Mouse (Mus musculus): Measurements from ENCODE around the gene Il9r.
A peak's percentile ranks its signal among the peaks of the same experiment; 100 is the strongest.
"Not testable (repeated sequence)": the region's sequence is repeated elsewhere in the genome, so short reads cannot be mapped to it uniquely, and the experiment has no call there.

The Il9r gene

DNA sequence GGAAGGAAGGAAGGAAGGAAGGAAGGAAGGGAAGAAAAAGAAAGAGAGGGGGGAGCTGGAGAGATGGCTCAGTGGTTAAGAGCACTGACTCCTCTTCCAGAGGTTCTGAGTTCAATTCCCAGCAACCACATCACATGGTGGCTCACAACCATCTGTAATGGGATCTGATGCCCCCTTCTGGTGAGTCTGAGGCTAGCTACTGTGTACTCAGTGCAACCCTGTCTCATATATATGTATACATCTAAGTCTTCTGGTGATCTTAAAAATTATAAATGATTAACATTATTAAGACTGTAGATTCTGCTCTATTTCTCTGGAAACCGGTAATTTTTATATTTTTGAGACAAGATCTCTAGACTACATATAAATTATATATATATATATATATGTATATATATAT lies 913 bp upstream of the Il9r start:
- DNase-seq (ENCODE audit: low read depth in 1 of 2, low spot score in 2 of 2): not testable (repeated sequence)

DNA sequence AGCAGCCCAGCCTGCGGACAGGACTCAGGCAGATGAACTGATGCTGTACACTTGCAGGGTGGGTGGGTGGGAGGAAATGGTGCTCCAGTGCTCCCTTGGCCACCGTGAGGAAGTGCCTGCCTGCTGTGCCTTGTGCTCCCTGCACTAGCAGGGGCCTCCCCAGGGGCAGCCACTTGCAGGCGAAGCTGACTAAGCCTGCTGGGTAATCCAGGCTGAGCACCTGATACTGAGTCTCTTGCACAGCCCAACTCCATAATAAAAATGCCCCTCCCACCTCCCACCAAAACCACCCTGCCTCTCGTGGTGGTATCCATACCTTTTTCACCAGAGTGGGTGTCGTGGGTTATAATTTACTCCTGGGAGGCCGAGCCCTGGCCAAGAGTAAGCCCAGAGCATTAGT lies 849 bp downstream of the Il9r start:
- DNase-seq (ENCODE audit: low read depth in 1 of 2, low spot score in 2 of 2): no peak

DNA sequence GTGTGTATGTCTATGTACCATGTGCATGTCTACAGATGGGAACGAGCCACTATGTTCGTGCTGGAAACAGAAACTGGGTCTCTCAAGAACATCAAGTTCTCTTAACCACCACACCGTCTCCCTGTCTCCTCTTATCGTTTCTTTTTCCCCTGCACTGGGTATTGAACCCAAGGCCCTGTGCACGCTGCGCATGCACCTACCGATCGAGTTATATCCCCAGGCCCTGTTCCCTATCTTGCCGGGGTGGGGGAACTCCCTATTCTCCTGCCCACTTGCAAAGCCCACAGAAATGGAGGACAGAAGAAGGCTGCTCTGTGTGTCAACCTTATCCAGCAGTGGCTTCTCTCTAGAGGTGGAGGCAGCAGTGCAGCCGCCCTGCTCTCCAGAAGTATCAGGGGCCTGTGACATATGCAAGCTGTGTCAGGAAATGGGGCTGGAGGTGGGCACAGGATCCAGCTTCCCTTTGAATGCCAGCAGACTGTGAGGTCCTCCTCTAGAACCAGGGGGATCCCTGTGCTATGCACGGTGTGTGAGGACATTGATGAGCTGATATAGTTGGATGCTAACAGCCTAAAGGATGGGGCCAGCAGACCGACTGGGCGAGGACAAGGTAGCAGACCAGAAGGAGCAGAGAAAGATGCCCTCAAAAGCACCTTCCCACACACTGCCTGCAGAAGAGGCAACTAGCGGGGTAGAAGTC lies 1.7 kb downstream of the Il9r start:
- no peak for DNase-seq (ENCODE audit: low read depth in 1 of 2, low spot score in 2 of 2)

DNA sequence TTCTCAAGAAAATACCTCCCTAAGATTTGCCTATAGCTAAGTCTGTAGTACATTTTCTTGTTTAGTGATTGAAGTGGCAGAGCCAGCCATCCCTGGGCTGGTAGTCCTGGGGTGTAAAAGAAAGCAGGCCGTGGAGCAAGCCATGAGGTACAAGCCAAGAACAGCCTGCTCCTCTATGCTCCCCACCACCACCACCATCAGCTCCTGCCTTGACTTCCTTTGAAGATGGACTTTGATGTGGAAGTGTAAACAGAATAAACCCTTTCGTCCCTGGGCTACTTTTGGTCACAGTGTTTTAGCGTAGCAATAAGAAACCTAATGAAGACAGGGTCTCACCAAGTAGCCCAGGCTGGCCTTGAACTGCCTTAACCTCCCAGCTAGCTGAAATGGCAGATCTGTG lies 2.3 kb downstream of the Il9r start:
- DNase-seq (ENCODE audit: low read depth in 1 of 2, low spot score in 2 of 2): no peak

DNA sequence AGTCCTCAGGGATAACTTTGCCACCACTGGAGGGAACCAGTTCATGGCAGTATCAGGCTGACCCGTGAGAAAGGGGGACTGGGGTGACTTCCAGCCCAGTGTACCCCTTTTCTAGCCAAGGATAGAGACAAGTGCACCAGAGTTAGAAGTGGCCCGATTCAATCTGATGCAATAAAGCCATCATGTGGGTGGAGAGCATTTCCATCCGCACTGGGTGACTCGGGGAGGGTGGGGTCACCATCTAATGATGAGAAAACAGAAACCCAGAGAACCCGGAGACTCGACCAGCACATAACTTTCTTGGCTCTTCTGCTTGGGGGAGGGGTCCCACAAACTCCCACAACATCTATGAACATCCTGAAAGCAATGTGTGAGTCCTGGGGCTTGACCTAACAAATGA lies 3.4 kb downstream of the Il9r start:
- DNase-seq (ENCODE audit: low read depth in 1 of 2, low spot score in 2 of 2): no peak

DNA sequence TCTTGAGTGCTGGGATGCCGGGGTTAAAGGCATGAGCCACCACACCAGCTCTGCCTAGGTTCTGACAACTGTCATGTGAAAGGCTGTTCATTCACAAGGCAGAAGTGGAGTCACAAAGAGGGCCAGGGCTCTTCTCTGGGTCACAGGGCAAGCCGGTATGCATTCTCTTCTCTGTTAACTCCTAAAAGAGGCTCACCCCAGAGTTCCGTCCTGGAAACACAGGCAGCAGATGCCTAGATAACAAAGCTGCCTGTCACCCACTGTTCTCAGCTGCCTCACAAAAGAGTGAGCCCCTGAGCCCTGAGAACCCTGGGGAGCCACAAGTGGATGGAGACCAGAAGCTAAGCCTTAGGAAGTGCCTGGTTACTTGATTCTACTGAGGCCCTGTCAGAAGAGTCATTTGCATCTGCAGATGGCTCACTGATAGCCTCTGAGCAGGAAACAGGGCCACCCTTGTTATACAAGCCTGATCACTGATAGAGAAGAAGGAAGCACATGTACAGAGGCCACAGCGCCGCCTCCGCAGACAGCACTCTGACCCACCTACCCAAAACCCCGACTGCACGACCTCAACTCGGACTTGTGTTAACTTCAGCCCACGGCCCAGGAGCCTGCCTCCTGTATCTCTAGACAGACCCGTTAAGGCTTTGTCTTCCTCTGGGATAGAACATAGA lies 4.1 kb downstream of the Il9r start:
- no peak for DNase-seq (ENCODE audit: low read depth in 1 of 2, low spot score in 2 of 2)

DNA sequence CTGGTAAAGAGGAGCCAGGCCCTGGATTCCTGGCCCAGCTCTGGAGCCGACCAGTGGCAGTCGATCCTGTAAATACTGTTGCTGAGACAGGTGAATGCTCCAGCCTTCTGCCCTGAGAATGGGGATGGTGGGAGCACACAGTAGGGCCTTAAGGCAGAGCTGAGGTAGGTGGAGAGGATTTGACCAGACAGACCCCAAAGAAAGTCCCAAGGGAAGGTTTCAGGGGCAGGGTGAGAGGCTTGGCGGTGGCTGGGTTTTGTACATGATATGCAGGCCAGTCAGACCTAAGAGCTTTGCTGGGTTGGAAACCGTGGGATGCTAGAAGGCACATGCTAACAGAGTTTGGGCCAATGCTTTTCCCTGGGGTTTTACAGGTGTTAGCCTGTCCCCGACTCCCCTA lies 5.5 kb downstream of the Il9r start:
- DNase-seq (ENCODE audit: low read depth in 1 of 2, low spot score in 2 of 2): no peak

DNA sequence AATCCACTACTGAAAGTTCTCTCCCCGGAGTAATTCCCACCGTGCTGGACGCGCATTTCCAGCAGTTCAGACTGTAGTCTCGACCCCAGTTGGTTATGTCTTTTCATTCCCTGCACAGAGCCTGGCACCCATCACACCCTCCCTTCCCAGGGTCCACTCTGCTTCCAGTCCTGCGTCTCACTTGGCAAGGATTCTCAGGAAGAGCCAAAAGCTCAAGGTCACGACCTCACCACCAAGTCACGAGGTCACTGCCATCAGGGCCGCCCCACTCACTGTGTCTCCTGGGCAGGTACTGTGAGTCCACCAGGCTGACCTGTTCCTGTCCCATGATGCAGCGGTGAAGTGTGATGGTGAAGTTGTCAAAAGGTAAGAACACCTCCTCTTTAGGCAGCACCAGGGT lies 6.0 kb downstream of the Il9r start:
- DNase-seq (ENCODE audit: low read depth in 1 of 2, low spot score in 2 of 2): no peak

DNA sequence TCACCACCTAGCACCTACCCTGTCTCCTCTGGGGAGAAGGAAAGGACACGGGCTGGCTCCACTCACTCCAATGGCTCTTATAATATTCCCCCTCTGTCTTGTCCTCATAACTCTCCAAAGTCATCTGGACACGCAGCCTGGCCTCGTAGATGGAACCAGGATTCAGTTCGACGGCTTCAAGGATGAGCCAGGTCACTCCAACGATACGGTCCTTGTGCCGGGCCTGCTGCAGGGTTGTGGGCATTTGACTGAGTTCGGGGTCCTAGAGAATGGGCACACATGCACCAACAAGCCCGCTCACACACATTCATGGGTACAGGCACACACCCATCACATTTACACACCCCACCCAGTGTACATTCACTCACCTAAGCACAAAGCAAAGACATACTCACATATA lies 6.9 kb downstream of the Il9r start:
- DNase-seq (ENCODE audit: low read depth in 1 of 2, low spot score in 2 of 2): no peak

DNA sequence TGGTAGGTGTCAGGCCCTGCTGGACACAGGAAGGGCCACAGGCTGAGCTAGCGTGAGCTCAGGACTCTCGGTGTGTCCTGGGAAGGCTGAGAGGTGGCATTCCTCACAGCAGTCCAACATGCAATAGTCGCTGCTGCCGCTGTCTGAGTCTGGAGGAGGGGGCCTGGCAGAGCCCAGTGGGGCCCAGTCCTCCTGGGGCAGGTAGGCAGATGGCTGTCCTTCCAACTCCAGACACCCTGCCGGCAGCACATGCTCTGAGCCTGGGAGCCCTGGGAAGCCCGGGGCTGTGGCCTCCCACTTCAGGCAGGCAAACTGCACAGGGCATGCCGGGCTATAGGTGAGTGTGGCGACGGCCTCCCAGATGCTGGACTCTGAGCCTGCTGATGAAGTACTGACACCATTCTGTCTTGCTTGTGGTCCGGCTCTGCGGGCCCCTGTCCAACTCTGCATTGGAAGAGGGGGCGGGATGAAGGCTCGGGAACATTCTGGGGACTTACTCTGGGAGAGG lies 9.4 kb downstream of the Il9r start:
- DNase-seq (ENCODE audit: low read depth in 1 of 2, low spot score in 2 of 2): no peak

DNA sequence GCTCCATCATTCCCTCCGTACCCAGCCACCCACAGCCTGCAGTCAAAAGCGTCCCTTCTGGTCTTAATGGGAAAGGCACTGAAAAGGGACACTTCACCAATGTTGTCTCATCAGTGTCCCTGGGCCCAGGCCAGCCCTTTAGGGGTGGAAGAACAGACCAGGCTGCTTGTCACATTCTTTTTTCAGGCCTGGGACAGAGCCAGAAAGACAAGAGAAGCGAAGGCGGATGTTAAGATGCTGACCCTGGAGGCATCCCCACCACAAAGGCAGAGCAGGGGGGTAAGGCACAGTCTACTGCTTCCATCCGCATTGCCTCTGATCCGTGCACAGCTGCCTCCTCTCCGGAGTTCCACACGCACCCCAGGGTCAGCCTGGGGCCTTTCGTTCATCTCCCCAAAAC lies 10.0 kb downstream of the Il9r start:
- no peak for DNase-seq (ENCODE audit: low read depth in 1 of 2, low spot score in 2 of 2)

DNA sequence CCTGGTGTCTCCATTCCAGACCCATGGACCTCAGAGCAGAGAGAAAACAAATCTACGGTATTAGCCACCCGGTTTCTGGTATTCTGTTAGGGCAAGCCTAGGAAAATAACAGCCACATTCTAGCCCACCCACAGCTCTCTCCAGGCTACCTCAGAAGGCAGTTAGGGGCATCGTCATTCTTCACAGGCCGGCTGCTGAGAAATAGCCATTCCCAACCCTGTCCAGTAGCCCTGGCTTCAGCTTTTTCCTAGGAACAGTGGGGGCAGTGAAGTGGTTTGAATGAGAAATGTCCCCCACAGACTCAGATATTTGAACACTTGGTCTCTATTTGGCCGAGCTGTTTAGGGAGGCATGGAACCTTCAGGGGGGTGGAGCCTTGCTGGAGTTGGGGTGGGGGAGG lies 10.6 kb downstream of the Il9r start:
- no peak for DNase-seq (ENCODE audit: low read depth in 1 of 2, low spot score in 2 of 2)

DNA sequence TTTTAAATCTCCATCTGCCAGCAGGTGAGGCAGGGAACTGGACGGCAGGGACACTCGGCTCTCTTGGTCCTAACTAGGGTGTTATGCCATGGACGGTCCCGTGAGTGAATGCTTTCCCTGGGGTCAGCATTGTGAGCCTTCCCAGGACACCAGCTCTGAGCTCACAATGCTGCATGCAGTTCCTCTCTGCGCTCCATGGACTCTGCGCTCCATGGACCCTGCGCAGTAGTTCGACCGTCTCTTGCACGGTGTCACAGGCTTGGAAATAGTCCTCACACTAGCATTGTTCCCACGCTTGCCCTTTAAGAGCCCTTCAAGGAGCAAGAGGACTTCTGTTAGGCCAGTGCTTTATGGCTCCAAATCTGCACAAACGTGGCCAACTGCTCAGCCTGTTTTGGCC lies 11.2 kb downstream of the Il9r start:
- no peak for DNase-seq (ENCODE audit: low read depth in 1 of 2, low spot score in 2 of 2)

DNA sequence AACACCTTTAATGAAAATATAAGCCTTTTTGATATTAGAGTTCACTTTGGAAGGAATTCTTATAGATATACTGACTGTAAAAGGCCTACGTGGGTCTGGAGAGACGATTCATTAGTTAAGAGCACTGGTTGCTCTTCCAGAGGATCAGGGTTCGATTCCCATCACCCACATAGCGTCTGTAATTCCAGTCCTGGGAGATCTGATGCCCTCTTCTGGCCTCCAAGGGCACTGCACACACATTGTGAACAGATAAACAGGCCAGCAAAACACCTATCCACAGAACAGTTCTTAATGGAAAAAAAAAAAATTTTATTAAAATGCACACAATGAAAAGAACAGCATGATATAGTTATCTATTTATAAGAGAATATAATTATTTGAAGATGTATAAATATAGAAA lies 12.8 kb downstream of the Il9r start:
- no peak for DNase-seq (ENCODE audit: low read depth in 1 of 2, low spot score in 2 of 2)

DNA sequence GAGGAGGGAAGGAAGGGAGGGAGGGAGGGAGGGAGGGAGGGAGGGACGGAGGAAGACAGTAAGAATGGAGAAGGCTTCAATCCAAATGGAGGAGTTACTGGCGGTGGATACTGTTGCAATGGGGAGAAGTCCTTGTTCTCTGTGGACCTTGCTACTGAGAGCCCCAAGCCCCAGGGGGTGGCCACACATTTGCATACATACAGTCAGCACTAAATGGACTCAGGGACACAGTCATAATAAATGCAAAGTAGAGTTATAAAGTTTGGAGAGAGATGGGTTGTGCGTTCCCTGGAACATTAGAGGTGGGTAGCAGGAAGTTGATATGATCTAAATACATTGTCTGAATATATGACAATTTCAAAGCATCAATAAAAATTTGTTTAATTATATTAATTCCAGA lies 14.0 kb downstream of the Il9r start:
- no peak for DNase-seq (ENCODE audit: low read depth in 1 of 2, low spot score in 2 of 2)

DNA sequence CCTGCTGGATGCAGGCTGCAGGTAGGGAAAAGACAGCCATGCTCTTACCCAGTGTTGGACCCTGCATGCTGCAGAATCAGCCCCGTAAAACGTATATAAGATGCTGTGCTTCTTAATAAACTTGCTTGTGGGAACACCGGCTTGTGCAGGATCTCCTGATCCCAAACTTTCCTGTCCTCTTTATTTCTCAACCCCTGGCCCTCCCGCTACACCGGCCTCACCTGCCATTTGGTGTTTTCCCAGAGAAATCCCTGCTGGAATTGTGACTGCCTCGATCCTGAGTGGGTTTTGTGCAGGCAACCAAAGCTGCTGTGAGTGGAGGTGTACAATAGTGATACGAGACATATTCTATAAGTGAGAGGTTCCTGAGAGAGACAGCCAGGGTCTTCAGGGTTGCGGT lies 15.6 kb downstream of the Il9r start:
- DNase-seq (ENCODE audit: low read depth in 1 of 2, low spot score in 2 of 2): no peak

DNA sequence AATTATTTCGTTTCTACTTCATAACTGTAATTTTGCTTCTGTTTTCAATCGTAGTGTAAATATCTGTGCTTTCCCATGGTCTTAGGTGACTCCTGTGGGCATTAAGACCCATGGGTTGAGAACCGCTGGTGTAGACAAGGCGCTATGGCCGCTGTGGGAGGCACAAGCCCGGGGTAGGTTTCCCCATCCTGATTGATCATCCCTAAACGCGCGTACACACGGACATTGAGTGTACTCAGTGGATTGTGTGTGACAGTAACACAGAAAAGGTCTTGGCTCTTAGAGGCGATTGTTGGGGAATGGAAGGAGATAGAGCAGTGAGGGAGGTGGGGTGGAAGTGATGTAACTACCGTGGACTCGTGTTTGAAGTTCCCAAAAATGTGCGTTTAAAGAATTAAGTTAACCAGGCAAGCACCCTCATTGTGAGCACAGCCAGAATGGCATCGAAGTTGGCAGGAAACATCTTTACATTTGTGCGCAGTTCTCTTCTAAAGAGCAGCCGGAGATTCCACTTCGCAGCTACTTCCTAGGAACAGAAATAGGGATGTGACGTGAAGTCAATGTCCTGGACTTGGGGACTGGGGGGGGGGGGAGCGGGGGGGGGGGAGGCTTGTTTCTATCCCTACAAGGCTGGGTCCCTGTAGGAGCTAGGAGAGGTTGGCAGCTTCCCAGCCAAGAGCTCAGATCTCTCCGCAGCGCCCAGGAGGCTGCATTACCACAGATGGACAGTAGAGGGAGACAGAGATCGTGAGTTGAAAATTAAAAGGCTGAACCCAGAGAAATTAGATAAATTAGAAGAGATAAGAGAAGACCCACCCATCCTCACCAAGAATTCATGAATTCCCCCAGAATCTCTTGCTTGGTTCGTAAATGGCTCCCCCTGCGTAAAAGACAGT lies 17.9 kb downstream of the Il9r start:
- peak; percentile 14 to 34 for DNase-seq (ENCODE audit: low read depth in 1 of 2, low spot score in 2 of 2)

DNA sequence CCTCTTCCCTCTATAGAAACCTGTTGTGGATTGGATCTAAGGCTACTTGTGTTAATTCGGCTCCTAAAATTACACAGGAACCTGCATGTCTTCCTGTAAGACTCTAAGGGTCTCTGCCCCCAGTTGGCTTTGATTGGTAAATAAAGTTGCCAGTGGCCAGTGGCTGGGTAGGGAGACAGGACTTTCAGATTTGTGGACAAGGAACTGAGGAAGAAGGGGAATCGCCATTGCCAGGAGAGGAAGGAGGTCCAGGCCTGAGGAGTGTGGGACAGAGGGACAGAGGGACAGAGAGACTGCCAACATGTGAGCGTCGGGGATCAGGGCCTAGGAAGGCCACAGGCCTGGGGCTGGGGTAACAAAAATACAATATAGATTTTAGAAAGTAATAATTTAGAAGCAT lies 18.8 kb downstream of the Il9r start:
- DNase-seq (ENCODE audit: low read depth in 1 of 2, low spot score in 2 of 2): no peak

DNA sequence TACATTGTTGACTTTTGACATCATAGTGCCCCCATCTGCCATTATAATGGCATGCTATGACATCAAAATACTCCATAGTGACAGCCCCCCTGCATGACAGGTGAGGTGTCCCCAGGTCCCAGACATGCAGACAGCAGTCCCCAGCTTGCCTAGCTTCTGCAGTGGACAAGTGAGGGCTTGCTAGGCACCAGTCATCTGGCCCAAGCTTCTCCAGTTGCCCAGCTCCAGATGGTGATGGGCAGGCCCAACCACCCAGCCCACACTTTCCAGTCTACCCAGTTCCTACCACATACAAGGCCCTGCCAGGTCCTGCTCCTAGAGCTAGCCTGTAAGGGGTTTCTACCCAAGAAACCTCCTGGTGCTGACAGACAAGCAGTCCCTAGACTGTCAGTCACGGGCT lies 21.6 kb downstream of the Il9r start:
- no peak for DNase-seq (ENCODE audit: low read depth in 1 of 2, low spot score in 2 of 2)

DNA sequence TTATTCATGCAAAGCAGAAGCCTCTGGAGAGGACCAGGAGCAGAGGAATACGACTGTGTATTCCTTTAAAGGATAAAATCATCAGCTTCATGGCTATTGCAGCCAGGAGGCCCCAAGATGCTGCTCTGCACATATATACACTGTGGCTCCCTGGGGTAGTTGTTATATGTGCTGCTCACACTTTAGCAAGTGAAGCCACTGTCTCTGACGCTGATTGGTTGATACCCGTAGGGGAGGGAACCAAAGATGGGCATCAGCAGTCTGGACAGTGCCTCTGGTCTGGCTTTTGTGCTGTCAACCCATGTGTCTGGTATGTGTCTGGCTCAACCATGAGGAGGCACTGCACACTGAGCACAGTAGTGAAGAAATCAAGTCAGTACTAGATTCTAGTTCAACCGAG lies 33.4 kb downstream of the Il9r start:
- no peak for DNase-seq (ENCODE audit: low read depth in 1 of 2, low spot score in 2 of 2)

DNA sequence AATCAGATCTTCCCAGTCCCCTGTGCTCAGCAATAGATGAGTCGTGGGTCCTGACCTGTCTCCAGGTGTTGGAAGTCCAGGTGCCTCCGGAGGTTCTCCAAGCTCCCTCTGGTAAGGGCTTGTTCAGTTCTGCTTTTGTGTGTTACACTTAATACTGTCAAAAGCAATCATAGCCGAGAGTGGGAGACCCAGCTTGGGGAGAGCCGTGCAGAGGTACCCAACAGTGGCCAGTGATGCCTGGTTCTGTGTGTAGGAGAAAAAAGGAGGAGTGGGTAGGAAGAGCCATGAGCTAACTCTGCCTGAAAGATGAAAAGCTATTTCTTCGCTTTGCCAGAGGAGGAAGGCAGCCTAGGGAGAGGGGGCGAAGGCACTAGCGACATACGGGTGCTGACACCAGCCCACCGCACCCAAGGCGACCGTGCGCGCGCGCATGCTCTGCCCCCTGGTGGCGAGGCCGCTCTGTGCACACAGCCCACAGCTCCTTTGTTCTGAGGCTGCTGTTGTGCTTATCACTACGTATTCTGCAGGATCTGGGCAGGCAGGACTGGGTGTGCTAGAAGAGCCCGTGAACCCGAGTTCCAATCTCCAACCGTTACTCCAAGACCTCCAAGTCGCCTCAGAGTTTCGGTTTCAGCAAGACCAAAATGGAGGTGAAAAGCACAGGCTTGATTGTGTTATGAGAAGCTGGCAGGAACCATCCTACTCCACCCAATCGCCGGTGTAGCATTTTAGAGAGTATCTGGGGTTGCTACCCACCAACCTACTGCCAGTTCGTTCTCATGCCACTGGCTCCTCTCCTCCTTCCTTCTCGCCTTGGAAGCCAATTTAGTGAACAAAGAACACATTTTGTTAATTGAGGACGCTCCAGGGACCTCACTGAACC lies 37.9 kb downstream of the Il9r start:
- peak in 1 of 2 experiments; percentile 21 for DNase-seq (ENCODE audit: low read depth in 1 of 2, low spot score in 2 of 2)

Measured in monocyte, adult 2 months (primary cell).